Mouse (Mus musculus) gastrocnemius, postnatal 10 days (tissue): Measurements from ENCODE around the gene Lrguk. TPM values are rescaled to one million over a fixed set of nuclear protein-coding genes. Genes with fewer than 3 reads are reported as not detected.

Experiments
- DNase-seq: peaks from one replicate; pipeline ENCODE4 v3.0.0; 2021; ENCODE audit warnings: mixed read lengths
- total RNA-seq, 2 experiments: library from RNA; stranded (reverse); gene quantifications; 2 replicates each; pipeline ENCODE4 v1.2.3; 2021

Gene Lrguk
- total RNA-seq, 2 experiments from 2014 or later: 0.14 to 0.16 TPM

DNA sequence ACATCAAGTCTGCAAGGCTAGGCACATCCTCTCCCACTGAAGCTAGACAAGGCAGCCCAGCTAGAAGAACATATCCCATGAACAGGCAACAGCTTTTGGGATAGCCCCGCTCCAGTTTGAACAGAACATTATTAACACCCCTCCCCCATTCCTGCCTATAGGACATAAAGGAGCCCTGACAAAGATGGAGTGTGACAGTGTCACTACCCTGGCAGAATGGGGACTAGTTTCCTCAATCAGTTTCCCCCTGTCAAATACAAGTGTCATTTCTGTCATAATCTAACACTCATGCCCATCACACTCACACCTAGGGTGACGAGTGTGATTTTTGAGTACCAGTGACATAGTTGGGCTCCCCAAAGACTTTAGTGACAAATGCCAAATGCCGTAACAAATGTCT, 118.8 kb downstream of the Lrguk start:
- DNase-seq: no peak

DNA sequence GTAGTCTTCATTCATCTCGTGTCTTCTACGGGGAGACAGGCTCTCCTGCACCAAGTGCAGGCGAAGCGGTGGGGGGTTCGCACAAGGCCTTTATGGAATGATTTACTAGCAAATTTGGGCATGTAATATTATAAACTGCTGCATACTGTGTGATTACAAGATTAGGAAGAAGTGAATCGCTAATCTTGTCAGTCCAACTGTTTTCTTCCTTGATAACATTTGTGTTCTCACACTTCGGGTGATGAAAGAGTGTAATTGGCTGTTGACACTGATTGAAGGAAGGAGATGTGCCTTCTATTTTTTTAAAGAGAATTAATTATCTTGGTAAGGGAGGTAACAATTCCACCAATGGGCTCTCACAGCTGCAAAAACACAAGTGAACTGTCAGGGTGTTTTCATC, 119.4 kb downstream of the Lrguk start:
- no peak for DNase-seq

DNA sequence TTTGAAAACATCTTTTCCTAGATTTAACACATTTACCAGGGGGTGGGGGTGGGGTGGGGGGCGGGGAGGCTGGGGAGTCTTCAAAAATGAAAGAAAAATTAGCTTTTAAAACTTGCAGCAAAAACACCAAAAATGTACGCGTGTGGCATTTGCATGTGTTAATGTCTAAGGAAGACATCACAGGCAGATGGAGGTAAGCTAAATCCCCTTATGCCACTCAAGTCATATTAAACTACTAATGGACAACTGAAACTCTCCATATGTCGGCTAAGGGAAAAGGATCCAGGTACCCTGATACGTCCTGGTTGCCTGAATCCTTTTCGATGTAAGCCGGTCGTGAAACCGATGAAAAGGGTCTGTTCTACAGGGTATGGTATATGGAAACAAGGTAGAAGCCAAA, 119.8 kb downstream of the Lrguk start:
- no peak for DNase-seq

DNA sequence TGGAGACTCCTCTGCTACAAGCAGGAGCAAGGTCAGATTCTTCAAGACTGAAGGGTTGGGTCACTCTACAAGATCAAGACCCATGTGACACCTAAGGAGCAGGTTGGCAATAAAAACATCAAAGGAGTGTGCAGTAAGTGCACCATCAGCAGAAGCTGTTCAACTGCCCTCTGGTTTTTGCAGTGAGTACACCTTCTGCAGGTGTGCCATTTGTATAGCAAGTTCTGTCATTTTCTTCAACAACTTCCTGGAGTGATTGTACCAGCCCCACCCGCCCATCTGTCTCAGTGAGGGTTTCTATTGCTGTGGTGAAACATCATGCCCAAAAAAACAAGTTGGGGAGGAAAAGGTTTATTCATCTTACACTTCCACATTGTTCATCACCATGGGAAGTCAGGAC, 120.6 kb downstream of the Lrguk start:
- no peak for DNase-seq

DNA sequence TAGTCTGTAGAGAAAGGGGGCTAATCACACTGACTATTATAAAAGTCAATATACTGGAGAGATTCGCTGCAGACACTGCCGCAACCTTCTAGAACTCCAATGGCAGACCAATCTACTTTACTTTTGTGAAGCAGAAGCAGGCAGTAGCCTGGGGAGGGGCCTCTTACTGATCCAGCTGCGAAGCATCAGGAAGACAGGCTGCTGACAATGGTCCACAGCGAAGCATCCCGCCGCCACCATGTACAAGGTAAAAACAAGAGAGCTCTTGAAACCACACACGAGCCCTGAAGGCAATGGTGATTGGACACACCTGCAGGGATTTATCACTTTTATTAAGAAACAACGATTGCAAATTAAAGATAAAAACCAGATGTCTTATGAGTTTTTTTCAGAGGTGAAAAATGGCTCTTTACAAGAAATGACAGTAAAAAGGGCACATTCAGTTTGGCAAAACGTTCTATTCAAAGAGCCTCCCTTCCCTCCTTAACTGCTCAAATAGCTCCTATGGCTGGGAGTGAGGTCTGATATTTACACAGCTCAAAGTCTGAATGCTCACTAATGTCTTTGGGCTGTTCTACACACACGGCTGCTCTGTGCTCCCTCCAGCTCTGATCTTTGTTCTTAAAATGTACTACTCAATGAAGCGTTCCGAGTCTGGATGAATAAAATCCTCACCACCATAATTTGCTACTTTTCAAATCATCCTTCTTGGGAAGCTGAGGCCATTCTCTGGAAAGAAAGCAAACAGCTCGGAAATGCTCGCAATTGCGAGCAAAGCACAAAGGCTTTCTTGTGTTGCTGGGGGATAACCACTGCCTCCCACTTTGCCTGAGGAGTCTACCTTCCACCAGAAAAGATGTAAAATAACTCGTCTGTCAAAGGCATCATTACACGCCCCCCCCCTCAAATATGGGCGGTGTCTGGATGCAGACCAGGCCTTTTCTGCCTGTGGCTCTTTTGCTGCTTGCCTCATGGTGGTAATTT, 124.1 kb downstream of the Lrguk start:
- no peak for DNase-seq

DNA sequence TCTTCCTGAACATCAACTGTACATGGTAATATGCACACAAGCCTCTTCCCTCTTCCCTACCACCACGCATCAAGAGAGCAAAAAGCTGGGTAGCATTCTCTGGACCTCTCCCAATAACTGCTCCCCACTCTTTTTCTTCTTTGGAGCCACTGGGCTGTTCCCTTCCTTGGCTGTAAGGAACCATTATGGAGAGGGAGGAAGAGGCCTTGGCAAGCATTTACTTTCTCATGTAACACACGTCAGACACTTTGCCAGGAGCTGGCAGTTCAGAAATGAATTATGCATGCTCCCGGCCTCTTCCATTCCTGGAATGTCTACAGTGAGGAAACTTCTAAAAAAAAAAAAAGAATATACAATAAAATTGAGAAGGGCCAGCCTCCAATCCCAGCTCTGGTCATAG, 125.0 kb downstream of the Lrguk start:
- DNase-seq: peak; percentile 11

DNA sequence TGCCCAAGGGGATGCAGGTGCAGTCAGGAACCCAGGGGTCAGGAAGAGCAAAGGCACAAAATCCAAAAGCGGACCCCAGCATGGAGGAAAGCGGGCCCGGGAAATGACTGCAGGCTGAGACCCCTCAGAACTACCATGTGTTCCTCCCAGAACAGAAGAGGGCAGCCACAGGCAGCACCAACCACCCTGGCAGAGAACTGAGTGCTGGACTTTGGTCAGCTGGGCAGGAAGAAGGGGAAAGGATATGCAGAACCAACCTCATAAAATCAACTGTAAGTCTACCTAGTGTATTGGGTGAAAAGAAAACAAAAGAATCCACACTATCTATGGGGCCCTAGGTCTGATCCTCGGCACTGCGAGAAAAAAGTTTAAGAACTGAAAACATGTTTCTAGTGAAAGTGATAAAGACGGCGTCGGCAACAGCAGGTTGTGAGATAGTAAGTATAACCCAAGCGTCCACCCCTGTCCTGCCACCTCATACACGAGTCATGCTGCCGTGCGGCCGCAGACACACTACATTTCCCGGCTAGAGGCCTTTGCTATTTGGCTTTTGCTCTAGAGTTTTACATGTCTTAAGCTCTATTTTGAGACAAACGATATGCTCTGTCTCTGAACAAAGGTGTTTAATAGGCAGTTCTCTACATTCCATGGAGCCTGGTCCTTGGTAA, 126.0 kb downstream of the Lrguk start:
- DNase-seq: no peak

DNA sequence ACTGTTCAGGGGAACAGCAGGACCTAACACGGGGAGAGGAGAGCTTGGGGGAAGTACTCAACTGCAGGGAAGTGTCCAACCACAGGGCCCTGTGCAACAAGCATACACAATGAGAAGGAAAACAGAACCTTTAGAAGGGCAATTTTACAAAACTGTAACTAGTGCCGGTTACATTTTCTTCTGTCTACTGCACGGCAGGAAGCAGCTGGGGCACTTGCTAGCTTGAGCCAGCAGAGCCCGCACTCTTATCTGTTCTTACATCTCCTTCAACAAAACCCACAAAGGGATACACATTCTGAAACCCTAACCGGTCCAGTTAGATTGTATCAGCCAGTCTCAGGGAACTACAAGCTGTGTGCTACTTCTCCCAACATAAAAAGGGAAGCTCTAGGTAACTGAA, 126.8 kb downstream of the Lrguk start:
- DNase-seq: no peak

DNA sequence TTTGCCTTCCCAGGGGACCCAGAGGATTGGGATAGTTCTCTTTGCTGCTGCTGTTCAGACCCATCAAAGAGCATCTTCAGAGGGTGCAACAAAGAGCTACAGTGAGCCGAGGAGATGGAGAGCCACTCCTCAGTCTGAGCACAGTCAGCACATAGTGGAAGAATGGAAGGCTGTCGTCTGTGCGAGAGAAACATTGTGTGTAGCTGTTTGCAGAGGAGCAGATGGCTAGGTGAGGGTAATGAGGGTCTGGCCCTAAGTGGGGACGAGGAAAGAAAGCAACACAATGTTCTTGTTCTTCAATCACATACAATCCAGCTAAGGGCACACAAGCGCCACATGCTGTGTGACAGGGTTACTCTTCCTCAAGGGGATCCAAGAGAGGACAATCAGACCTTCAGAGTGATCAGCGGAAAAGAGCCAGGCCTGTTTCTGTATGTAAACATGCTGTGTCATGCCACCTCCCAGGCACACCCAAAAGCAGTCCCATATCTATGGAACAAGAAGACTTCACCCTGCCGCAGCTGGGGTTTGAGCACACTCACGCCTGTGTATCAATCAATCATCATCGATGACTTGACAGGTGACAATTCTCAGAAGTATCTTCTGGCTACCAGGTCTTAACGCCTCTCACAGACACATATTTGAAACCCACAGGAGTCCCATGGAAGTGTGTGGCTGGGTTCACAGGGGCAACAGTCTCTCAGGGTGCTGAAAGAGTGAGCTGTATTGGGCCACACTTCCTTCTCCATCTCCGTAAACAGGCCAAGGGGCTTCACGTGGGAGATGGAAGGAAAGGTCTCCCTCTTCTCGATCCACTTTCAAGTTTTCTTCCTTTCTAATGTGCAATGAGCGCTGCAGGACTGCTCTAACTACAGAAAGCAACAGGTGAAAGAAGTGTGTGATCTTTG, 127.8 kb downstream of the Lrguk start:
- no peak for DNase-seq

DNA sequence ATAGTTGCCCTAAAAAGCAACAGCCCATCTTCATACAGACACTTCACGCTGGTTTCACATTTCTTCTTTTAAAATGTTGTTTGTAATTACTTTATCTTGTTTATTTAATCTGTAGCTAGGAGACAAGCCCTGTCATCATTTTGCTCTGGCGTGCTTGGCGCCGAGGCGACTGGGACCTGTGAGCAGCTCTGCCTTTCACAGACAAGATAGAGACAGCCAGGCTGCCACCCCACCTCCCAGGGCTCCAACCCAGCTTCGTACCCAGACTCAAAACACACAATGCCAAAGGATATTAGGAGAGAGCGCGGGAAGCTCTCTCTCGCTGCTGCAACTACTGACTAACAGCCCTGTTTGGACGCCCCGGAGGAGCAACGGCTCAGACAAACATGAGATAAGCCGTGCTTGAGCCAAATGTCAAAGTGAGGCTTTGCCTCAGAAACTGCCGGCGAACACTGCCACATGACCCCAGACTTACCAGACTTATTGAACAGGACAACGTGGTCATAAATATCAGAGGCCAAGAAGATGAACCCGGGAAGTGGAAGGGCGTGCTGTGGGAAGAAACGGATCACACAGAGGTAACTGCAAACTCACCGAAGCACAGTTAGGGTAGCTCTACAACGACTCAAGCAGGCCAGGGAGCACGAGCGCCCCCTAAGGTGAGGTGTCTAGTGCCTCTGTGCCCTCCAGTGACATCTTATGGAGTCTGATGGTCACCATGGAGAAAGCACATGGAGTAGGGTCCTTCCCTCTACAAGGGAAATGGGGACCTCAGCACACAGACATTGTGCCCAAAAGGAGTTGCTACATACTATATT, 131.0 kb downstream of the Lrguk start:
- DNase-seq: no peak

DNA sequence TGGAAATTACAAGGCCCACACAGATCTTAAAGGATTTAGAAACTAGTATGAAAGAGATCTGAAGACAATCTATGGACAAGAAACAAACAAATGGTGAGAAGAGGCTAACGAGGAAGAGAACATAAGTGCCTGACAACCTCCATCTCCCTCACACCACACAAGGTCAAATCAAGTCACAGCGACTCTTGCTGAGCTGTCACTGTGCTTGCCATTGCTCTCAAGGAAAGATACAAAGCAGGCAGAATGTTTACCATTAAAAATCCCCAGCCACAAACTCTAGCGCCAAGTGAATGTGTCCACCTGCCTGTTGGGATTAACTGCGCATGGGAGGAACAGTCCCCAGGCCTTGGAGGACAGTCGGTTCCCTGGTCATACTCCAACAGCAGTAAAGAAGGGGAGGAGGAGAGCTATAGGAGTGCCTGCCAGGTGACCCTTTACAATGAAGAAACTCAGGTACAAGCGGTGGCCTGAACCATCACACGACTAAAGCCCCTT, 131.6 kb downstream of the Lrguk start:
- DNase-seq: no peak

DNA sequence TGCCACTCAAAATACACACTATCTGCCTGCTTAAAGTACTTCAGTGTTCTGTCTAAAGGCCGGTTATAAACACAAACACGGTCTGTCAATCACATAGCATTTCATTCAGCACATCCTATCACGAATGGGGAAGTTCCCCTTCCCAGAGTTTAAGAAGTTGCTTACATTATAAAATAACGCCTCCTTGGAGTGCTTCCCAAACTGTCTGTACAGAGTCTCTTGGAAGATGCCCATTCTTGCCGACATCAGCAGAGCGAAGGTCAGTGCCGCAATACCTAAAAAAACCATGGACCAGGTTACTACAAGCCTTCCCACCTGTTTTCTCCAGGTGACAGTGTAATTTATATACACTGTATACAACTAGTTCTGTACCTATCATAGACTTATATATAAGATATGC, 132.3 kb downstream of the Lrguk start:
- DNase-seq: no peak

DNA sequence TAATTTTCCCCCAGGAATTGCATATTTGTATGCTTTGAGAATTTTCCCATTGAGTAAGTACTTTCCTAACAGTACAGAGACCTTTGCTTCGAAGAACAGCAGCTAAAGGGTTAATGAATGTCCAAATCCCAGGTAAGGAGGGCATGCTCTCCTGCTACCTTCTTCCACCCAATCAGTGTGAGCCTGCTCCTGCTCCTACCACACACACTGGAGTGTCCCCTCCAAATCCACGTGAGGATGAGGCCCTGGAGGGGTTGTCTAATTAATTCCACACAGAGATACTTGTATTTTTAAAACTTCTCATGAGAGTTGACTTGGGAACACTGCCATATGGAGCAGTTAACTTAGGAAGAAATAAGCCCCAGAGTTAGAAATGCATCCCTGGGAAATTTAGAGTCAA, 133.4 kb downstream of the Lrguk start:
- DNase-seq: no peak

DNA sequence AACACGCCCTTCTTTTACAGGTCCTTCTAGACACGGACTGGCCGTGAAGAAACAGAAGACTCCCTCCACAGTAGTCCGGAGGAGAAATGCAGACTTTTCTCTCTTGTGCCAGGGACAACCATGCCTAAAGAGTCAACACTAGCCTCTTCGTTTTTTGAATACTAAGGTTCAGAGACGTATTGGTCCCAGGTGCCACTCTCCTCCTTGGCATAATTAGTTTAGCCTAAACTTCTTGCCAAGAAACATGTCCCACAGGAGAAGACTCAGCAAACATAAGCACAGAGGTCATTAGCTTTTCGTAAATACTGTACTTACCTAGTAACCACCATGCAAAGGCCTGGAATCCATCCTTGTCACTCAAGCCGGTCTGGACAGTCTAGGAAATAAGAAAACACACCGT, 133.8 kb downstream of the Lrguk start:
- DNase-seq: no peak

DNA sequence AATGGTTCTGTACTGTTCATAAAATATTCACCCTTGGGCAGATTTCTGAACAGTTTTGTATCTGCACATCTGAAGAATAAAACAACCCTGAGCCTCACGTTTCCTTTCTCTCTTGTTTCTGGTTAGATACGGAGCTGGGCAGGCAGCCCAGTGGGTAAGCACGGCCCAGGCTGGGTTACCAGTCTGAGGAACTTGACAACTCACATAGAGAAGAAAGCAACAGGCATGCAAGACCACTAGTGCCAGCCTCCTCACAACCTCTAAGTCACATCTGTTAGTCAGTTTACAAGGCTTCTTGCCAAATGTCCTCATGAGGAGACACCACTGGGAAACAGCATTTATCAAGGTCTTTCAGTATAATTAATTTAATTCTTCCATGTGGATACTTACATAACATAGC, 139.6 kb downstream of the Lrguk start:
- no peak for DNase-seq

DNA sequence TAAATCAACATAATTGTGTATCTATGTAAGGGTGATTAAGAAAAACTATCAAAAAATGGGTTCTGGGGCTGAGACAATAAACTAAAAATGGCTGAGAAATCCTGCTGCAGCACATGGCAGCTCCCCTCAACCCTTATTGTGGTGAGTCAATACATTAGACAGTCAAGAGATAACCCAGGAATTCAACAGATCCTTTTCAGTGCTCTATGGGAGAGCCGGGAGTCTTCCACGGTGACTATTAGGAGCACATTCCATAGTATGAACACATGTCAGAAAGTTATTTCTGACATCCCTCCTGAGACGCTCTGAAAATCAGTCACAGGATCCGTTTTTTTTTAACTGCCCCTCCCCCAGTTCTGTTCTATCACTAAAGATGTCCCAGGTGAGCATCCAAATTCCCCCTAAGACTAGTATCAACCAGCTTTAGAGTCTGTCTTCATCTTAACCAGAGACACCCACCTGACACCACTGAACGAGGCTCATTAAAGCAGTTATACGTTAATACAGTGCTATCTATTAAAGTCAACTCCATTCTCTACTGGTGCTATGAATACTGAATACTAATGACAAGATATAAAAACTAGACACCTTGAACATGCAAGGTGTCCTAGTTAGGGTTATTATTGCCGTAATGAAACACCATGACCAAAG, 141.7 kb downstream of the Lrguk start:
- no peak for DNase-seq

DNA sequence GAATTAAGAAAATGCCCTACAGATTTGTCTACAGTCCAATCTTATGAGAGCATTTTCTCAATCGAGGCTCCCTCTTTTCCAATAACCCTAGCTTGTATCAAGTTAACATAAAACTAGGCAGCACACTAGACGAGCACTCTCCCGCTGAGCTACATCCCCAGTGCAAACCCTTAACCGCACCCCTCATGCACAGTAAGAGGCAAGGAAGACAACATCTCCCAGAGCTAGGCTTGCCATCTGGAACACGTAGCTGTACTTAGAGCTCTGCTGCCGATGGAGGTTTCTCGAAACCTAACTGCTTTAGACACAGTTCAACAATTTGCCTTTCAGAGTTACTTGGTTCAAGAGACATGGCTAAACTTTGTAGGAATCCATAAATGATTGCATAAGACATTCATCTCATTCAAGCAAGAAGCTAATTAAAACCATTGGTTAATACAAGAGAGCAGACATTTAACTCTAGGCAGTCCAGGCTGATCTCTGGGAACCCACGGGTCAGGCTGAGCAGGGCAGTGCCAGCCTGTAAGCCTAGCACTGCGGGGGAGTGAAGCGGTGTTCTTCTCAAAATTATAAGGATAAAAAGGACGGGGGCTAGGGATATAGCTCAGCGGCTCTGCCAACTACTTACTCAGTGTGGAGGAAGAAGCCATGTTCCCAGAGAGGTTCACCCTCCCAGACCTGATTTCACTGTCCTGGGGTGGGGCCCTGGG, 142.7 kb downstream of the Lrguk start:
- DNase-seq: no peak

DNA sequence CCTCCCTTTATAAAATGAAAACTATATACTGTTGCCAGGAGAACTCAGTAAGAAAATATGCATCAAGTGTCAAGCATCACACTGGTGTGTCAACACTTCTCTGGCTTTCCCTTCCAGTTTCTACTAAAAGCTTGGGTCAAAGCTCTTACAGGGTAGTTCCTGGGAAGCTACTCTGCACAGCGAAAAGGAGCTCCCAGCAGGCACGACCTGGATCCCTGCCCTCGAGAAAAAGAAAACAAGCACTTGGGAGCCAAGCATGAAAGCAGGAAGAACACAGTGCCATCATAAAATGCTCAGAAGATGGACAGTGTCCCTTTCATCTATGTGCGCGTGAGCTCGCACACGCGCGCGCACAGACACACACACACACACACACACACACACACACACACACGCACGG, 144.0 kb downstream of the Lrguk start:
- no peak for DNase-seq

DNA sequence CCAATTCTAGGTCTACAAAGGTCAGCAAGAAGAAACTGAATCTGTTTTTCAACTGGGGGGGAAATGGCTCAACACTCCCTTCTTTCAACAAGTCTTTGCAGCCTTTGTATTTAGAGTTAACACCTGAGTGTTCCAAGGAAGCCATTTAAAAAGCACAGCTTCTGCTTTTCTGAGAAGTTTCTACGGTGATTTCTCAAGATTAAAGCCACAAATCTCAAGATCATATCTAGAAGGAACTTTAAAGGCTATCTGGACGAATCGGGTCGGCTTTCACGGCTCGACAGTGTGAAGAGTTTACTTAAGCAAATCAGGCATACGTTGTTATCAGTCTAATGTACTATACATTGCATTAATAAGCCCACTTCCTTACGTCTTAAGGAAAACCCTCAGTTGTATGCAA, 145.5 kb downstream of the Lrguk start:
- no peak for DNase-seq

DNA sequence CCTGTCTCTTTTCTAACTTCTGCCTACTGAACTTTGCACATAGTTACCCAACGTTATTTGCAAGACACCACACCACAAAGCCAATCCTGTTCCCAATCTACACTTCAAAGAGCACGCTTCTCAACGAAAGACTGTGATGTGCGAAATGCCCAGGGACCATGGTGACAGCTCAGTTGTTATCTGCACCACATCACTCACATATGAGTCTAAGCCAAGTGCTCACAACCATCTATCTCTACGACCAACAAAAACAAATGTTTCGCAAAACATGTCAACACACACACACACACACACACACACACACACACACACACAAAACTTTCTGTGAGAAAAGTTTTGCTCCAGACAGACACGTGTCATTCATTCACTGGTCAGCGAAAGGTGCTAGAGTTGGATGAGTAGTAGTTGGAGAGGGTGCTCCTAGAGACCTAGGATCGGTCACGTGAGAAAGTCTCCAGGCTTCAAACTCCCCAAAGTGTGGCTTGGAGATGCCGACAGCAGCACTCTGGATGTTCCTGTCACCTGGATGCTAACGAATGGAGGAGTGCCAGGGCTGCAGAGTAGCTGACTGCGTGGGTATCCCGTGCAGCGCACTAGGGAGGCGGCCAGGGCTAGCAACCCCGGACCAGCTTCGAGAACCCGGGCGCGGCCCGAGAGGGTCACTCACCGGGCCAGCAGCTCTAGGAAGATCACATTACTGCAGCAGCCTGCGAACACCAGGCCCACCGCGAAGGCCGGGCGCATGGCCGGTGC, 147.0 kb downstream of the Lrguk start:
- no peak for DNase-seq
